Mouse (Mus musculus): ENCODE data around the gene Asxl2. TPM values are rescaled to one million over a fixed set of nuclear protein-coding genes. Genes with fewer than 3 reads are reported as not detected.
"Not testable (repeated sequence)": the region's sequence is repeated elsewhere in the genome, so short reads cannot be mapped to it uniquely, and the experiment has no call there.

The Asxl2 gene
- polyA plus RNA-seq, 1 experiment from 2014 or later = 12.8 TPM

DNA sequence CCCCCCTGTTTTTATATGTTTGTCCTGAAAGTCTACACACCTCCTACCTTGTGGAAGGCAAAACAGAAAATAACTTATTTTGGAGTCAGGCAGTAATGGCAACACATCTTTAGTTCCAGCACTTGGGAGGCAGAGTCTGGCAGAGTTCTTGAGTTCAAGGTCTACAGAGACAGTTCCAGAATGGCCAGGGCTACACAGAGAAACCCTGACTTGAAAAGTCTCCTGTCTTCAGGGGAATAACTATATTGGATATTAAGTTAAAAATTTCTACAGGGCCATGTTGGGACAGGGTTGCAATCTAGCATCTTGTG, 3.7 kb downstream of the Asxl2 start:
- Histone ChIP-seq H3K4me2 (no peak overlapping the region), H3K36me3 (peaks cover 4% of the 10 kb centered on the region; the same call in 1 of the 2 replicates), H3K27me3 (no peaks in the 10 kb centered on the region), H3K4me3 (no peak overlapping the region), H3K9ac (no peak overlapping the region), H3K4me1 (replicated peaks) (peaks cover 11% of the 10 kb centered on the region), H3K9me3 (no peaks in the 10 kb centered on the region), H3K27ac (no peak overlapping the region)
- no peak for ATAC-seq (ENCODE audit: low FRiP score)

- H3K4me2 ChIP-seq = no peak overlapping the region
- peaks cover 8% of the 10 kb centered on the region for H3K4me1 ChIP-seq (replicated peaks)
- ATAC-seq (ENCODE audit: low FRiP score) = no peak
- H3K4me3 ChIP-seq = no peak overlapping the region
- peaks cover 4% of the 10 kb centered on the region; the same call in 1 of the 2 replicates for H3K36me3 ChIP-seq
- H3K27me3 ChIP-seq = no peaks in the 10 kb centered on the region
- no peaks in the 10 kb centered on the region for H3K9me3 ChIP-seq
- H3K27ac ChIP-seq = no peak overlapping the region
- H3K9ac ChIP-seq = no peak overlapping the region
Measured at GRCm38 (mm10) chr12:3430985-3431384, 4.3 kb downstream of the Asxl2 start.

- H3K9me3 ChIP-seq = no peaks in the 10 kb centered on the region
- no peak overlapping the region for H3K27ac ChIP-seq
- no peak for ATAC-seq (ENCODE audit: low FRiP score)
- H3K4me2 ChIP-seq = no peak overlapping the region
- peaks cover 7% of the 10 kb centered on the region; the same call in 1 of the 2 replicates for H3K36me3 ChIP-seq
- no peak overlapping the region for H3K9ac ChIP-seq
- WGBS = 70% methylated on average over 1 of the region's 1 CpGs
- H3K4me1 ChIP-seq (replicated peaks) = 0 out of 2 replicates have a peak, but pooled peaks cover 2% of the 10 kb centered on the region
- H3K4me3 ChIP-seq = no peak overlapping the region
- no peaks in the 10 kb centered on the region for H3K27me3 ChIP-seq
Measured at GRCm38 (mm10) chr12:3433736-3434135, 7.1 kb downstream of the Asxl2 start.

- Histone ChIP-seq H3K27me3 (no peaks in the 10 kb centered on the region), H3K4me3 (no peak overlapping the region), H3K9ac (no peak overlapping the region), H3K9me3 (no peaks in the 10 kb centered on the region), H3K4me1 (replicated peaks) (no peaks in the 10 kb centered on the region), H3K27ac (no peak overlapping the region), H3K4me2 (no peak overlapping the region), H3K36me3 (peaks cover 7% of the 10 kb centered on the region; the same call in 1 of the 2 replicates)
- no peak for ATAC-seq (ENCODE audit: low FRiP score)
- 91% methylated on average over 5 of the region's 5 CpGs for WGBS
Measured at GRCm38 (mm10) chr12:3436446-3436845, 9.8 kb downstream of the Asxl2 start.

DNA sequence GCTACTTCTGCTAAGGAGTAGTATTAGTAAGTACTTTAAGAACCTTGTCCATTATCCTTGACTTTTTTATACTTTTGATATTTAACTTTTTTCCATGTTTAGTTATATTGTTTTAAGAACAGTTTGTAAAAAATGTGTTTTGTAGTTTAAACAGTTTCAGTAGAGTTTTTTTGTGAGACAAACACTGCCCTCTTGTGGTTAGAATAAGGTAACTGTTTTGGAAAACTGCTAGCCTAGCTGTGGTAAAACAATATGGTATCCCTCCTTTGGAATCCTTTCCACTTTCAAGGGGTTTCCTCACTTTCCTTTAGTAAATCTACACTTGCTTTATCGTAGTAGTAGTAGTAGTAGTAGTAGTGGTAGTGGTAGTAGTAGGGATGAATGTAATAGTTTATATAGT, 11.2 kb downstream of the Asxl2 start:
- H3K27me3 ChIP-seq = no peaks in the 10 kb centered on the region
- H3K9me3 ChIP-seq = no peaks in the 10 kb centered on the region

DNA sequence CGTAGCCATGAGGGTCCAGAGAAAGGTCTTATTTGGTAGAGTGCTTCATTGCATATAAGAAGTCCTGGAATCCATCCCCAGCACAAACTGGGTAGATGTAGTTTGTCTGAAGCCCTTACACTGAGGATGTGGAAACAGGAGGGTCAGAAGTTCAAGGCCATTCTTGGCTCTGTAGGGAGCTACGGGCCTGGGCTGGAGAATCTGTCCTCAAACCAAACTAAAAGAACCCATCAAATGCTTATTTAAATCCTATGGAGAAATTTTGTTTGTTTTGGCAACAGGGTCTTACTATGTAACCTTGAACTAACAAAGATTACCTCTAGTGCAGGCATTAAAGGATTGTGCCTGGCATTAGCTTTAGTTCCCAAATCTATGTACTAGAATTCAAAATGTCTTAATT, 14.3 kb downstream of the Asxl2 start:
- Histone ChIP-seq H3K4me2 (no peak overlapping the region), H3K4me3 (no peak overlapping the region), H3K9me3 (no peaks in the 10 kb centered on the region), H3K9ac (no peak overlapping the region), H3K27me3 (no peaks in the 10 kb centered on the region), H3K36me3 (peaks cover 9% of the 10 kb centered on the region), H3K4me1 (replicated peaks) (no peaks in the 10 kb centered on the region), H3K27ac (no peak overlapping the region)
- WGBS = 86% methylated on average over 2 of the region's 2 CpGs
- ATAC-seq (ENCODE audit: low FRiP score) = no peak

More for the DNA sequence above, 11.2 kb downstream of the Asxl2 start:
- Histone ChIP-seq H3K9ac (no peak overlapping the region), H3K4me1 (replicated peaks) (no peaks in the 10 kb centered on the region), H3K36me3 (peaks cover 7% of the 10 kb centered on the region; the same call in 1 of the 2 replicates), H3K4me3 (no peak overlapping the region), H3K27ac (no peak overlapping the region), H3K4me2 (no peak overlapping the region)
- no peak for ATAC-seq (ENCODE audit: low FRiP score)
- 100% methylated on average over 1 of the region's 1 CpGs for WGBS

GRCm38 (mm10) chr12:3441361-3441760, 14.7 kb downstream of the Asxl2 start:
- no peak for ATAC-seq (ENCODE audit: low FRiP score)
- Histone ChIP-seq H3K9me3 (no peaks in the 10 kb centered on the region), H3K27me3 (no peaks in the 10 kb centered on the region), H3K27ac (no peak overlapping the region), H3K4me3 (no peak overlapping the region), H3K9ac (no peak overlapping the region), H3K4me1 (replicated peaks) (no peaks in the 10 kb centered on the region), H3K4me2 (no peak overlapping the region), H3K36me3 (peaks cover 9% of the 10 kb centered on the region)
- 93% methylated on average over 5 of the region's 5 CpGs for WGBS

- Histone ChIP-seq H3K4me1 (replicated peaks) (no peaks in the 10 kb centered on the region), H3K27ac (no peak overlapping the region), H3K27me3 (no peaks in the 10 kb centered on the region), H3K36me3 (peaks cover 26% of the 10 kb centered on the region), H3K9ac (no peak overlapping the region), H3K4me2 (no peak overlapping the region), H3K9me3 (no peaks in the 10 kb centered on the region), H3K4me3 (no peak overlapping the region)
- 87% methylated on average over 3 of the region's 3 CpGs for WGBS
- ATAC-seq (ENCODE audit: low FRiP score) = no peak
Measured at GRCm38 (mm10) chr12:3453554-3453953, 26.9 kb downstream of the Asxl2 start.

- Histone ChIP-seq H3K27ac (no peak overlapping the region), H3K4me1 (replicated peaks) (no peaks in the 10 kb centered on the region), H3K27me3 (no peaks in the 10 kb centered on the region), H3K9me3 (no peaks in the 10 kb centered on the region), H3K4me2 (no peak overlapping the region), H3K9ac (no peak overlapping the region), H3K36me3 (peaks cover 24% of the 10 kb centered on the region), H3K4me3 (no peak overlapping the region)
- WGBS = 99% methylated on average over 3 of the region's 3 CpGs
- ATAC-seq (ENCODE audit: low FRiP score) = no peak
Measured at GRCm38 (mm10) chr12:3463087-3463486, 36.4 kb downstream of the Asxl2 start.

DNA sequence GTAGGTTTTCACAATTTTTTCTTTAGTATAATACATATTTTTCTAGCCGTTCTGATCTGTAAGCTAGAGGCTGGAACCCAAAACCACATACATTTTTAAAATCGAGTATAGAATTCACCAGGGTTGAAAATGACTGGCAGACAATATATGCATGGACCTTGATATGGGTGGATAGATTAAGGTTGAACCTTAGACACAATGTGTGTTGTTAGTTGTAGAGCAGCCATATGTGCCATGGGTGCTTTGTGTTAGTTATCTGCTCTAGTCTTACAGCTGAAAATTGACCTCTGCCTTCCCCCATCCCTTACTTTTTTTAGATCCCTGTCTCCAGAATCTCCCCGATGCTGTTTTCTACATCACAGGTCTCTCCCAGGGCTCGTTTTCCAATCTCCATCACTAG, 73.0 kb downstream of the Asxl2 start:
- ATAC-seq (ENCODE audit: low FRiP score) = no peak
- H3K4me2 ChIP-seq = no peak overlapping the region
- no peaks in the 10 kb centered on the region for H3K9me3 ChIP-seq
- H3K27me3 ChIP-seq = no peaks in the 10 kb centered on the region
- H3K4me3 ChIP-seq = no peak overlapping the region
- H3K9ac ChIP-seq = no peak overlapping the region
- H3K36me3 ChIP-seq = peaks cover 64% of the 10 kb centered on the region
- WGBS = 91% methylated on average over 4 of the region's 4 CpGs
- H3K4me1 ChIP-seq (replicated peaks) = no peaks in the 10 kb centered on the region
- H3K27ac ChIP-seq = no peak overlapping the region

DNA sequence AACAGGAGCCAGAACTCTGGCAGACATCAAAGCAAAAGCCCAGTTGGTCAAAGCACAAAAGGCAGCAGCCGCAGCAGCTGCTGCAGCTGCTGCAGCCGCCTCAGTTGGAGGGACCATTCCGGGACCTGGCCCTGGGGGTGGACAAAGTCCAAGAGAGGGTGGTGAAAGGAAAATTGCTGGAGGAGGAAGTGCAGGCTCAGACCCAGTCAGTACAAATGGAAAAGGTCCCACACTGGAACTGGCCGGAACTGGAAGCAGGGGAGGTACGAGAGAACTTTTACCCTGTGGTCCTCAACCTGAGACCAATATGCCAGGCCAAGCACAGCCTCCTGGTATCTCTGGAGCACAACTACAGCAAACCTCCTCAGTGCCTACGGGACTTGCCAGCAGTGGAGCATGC, 73.4 kb downstream of the Asxl2 start:
- Histone ChIP-seq H3K4me2 (no peak overlapping the region), H3K27ac (no peak overlapping the region), H3K9ac (no peak overlapping the region), H3K27me3 (no peaks in the 10 kb centered on the region), H3K4me3 (no peak overlapping the region), H3K4me1 (replicated peaks) (no peaks in the 10 kb centered on the region), H3K9me3 (no peaks in the 10 kb centered on the region), H3K36me3 (peaks cover 62% of the 10 kb centered on the region)
- no peak for ATAC-seq (ENCODE audit: low FRiP score)
- WGBS = 93% methylated on average over 6 of the region's 6 CpGs

DNA sequence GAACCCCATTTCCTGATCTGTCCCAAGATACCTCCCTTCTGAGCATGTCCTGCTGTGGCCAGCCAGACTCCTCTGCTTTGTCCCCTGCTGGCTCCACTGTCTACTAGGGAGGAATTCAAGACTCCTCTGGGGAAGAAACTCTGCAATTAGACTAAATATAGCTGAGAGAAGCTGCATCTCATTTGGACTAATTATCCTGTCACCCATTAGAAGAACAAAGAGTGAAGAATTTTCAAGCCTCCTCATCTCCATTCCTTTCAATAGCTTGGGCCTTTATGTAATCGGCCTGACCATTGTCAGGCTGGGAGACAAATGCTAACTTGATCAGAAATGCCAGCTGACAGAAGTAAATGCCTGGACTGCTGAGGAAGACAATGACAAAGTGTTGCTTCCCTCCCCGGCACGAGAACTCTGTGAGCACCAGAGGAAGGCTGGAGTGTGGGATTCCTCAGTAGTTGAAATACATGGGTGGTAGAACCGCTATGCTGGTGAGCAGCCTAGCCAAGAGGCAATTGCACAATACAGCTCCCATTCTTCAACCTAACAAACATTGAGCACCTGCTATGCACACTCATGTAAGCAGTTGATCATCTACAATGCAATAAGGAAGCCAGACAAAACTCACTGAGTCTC, 92.1 kb downstream of the Asxl2 start:
- WGBS = 29% methylated on average over 4 of the region's 4 CpGs
- H3K27me3 ChIP-seq = no peaks in the 10 kb centered on the region
- ATAC-seq (ENCODE audit: low FRiP score) = no peak
- H3K36me3 ChIP-seq = no peaks in the 10 kb centered on the region
- no peak overlapping the region for H3K4me2 ChIP-seq
- no peak overlapping the region for H3K9ac ChIP-seq
- H3K9me3 ChIP-seq = no peaks in the 10 kb centered on the region
- H3K27ac ChIP-seq = peak overlapping the region; percentile 25; the same call in 1 of the 2 replicates
- H3K4me1 ChIP-seq (replicated peaks) = no peaks in the 10 kb centered on the region
- H3K4me3 ChIP-seq = no peak overlapping the region

DNA sequence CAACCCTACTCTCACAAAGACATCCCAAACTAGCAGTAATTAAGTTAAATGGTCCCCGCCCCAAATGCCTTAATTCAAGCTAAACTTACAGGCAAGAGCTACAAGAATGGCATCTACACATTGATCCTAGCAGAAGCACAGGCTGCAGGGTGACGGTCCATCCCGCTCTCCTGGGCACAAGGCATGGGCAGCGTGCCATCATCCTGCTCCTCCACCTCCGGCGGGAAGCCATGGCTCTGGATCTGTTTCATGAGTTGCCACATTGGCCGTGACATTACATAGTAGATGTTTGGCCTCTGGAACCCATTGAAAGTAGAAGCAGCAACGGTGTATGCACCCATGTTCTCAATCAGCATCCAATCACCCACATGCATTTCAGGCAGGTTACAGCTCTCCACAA, 95.1 kb downstream of the Asxl2 start:
- H3K4me1 ChIP-seq (replicated peaks); ATAC-seq (ENCODE audit: low FRiP score); H3K36me3 ChIP-seq; H3K27ac ChIP-seq; H3K4me2 ChIP-seq; H3K9ac ChIP-seq; H3K9me3 ChIP-seq; H3K4me3 ChIP-seq; H3K27me3 ChIP-seq: not testable (repeated sequence)
- 96% methylated on average over 7 of the region's 8 CpGs for WGBS

All from hindbrain, embryonic 13.5 days (tissue).